Mouse (Mus musculus): ENCODE data around the gene Top3a. TPM values are rescaled to one million over a fixed set of nuclear protein-coding genes. Genes with fewer than 3 reads are reported as not detected.

Gene Top3a
- polyA plus RNA-seq, 1 experiment from 2014 or later: 3.2 TPM

GRCm38 (mm10) chr11:60770776-60771175 lies 6.4 kb downstream of the Top3a start:
- H3K4me1 ChIP-seq (ENCODE audit: insufficient read depth): peaks cover 15% of the 10 kb centered on the region
- H3K27ac ChIP-seq (ENCODE audit: low read depth): no peak overlapping the region
- no peak for ATAC-seq
- H3K4me3 ChIP-seq (ENCODE audit: low read depth, low read length): no peak overlapping the region
- no peak for DNase-seq
- no peaks in the 10 kb centered on the region for H3K36me3 ChIP-seq (replicated peaks; ENCODE audit: insufficient read depth, low read length)
- no peak overlapping the region for H3K4me2 ChIP-seq (ENCODE audit: low read depth, low read length)
- TF ChIP-seq EP300 (IDR thresholded peaks at IDR 0.05; ENCODE audit: low read depth): no peak
- no peak for TF ChIP-seq CTCF (IDR thresholded peaks at IDR 0.05; ENCODE audit: low read depth)
- no peaks in the 10 kb centered on the region for H3K9me3 ChIP-seq (ENCODE audit: low read length)
- no peaks in the 10 kb centered on the region for H3K27me3 ChIP-seq (ENCODE audit: insufficient read depth, low read length)
- no peak overlapping the region for H3K9ac ChIP-seq (replicated peaks)
- 79% methylated on average over 3 of the region's 3 CpGs for WGBS (ENCODE audit: insufficient replicate concordance)

GRCm38 (mm10) chr11:60769322-60769721 lies 7.8 kb downstream of the Top3a start:
- no peak for TF ChIP-seq CTCF (IDR thresholded peaks at IDR 0.05; ENCODE audit: low read depth)
- TF ChIP-seq EP300 (IDR thresholded peaks at IDR 0.05; ENCODE audit: low read depth): no peak
- Histone ChIP-seq H3K4me3 (ENCODE audit: low read depth, low read length) (no peak overlapping the region), H3K36me3 (replicated peaks; ENCODE audit: insufficient read depth, low read length) (no peaks in the 10 kb centered on the region), H3K9me3 (ENCODE audit: low read length) (no peaks in the 10 kb centered on the region), H3K9ac (replicated peaks) (no peak overlapping the region), H3K4me2 (ENCODE audit: low read depth, low read length) (no peak overlapping the region), H3K27me3 (ENCODE audit: insufficient read depth, low read length) (no peaks in the 10 kb centered on the region), H3K4me1 (ENCODE audit: insufficient read depth) (peaks cover 2% of the 10 kb centered on the region; the same call in 1 of the 2 replicates), H3K27ac (ENCODE audit: low read depth) (no peak overlapping the region; the same call in 1 of the 2 replicates)
- ATAC-seq (no peak), DNase-seq (no peak)
- WGBS (ENCODE audit: insufficient replicate concordance): 59% methylated on average over 2 of the region's 2 CpGs

GRCm38 (mm10) chr11:60766969-60767368 lies 10.2 kb downstream of the Top3a start:
- no peak overlapping the region for H3K4me3 ChIP-seq (ENCODE audit: low read depth, low read length)
- no peaks in the 10 kb centered on the region for H3K4me1 ChIP-seq (ENCODE audit: insufficient read depth)
- WGBS (ENCODE audit: insufficient replicate concordance): 54% methylated on average over 4 of the region's 4 CpGs
- H3K9me3 ChIP-seq (ENCODE audit: low read length): no peaks in the 10 kb centered on the region
- 0 out of 2 replicates have a peak, but pooled peaks cover 5% of the 10 kb centered on the region for H3K36me3 ChIP-seq (replicated peaks; ENCODE audit: insufficient read depth, low read length)
- TF ChIP-seq EP300 (IDR thresholded peaks at IDR 0.05; ENCODE audit: low read depth): no peak
- TF ChIP-seq CTCF (IDR thresholded peaks at IDR 0.05; ENCODE audit: low read depth): peak; percentile 29; the same call in 1 of the 2 replicates
- DNase-seq (no peak), ATAC-seq (no peak)
- H3K27ac ChIP-seq (ENCODE audit: low read depth): no peak overlapping the region
- H3K9ac ChIP-seq (replicated peaks): no peak overlapping the region
- H3K27me3 ChIP-seq (ENCODE audit: insufficient read depth, low read length): no peaks in the 10 kb centered on the region
- no peak overlapping the region for H3K4me2 ChIP-seq (ENCODE audit: low read depth, low read length)

- ATAC-seq (no peak), DNase-seq (no peak)
- H3K4me1 ChIP-seq (ENCODE audit: insufficient read depth): no peaks in the 10 kb centered on the region
- H3K36me3 ChIP-seq (replicated peaks; ENCODE audit: insufficient read depth, low read length): peaks cover 32% of the 10 kb centered on the region
- 78% methylated on average over 3 of the region's 3 CpGs for WGBS (ENCODE audit: insufficient replicate concordance)
- no peak overlapping the region for H3K4me3 ChIP-seq (ENCODE audit: low read depth, low read length)
- H3K27me3 ChIP-seq (ENCODE audit: insufficient read depth, low read length): no peaks in the 10 kb centered on the region
- no peaks in the 10 kb centered on the region for H3K9me3 ChIP-seq (ENCODE audit: low read length)
- H3K9ac ChIP-seq (replicated peaks): no peak overlapping the region
- H3K27ac ChIP-seq (ENCODE audit: low read depth): no peak overlapping the region
- no peak overlapping the region for H3K4me2 ChIP-seq (ENCODE audit: low read depth, low read length)
- TF ChIP-seq EP300 (IDR thresholded peaks at IDR 0.05; ENCODE audit: low read depth) (no peak), CTCF (IDR thresholded peaks at IDR 0.05; ENCODE audit: low read depth) (no peak)
These were observed 15.5 kb downstream of the Top3a start for GRCm38 (mm10) chr11:60761681-60762080.

GRCm38 (mm10) chr11:60755570-60755969 lies 21.6 kb downstream of the Top3a start:
- H3K4me2 ChIP-seq (ENCODE audit: low read depth, low read length): no peak overlapping the region
- H3K27me3 ChIP-seq (ENCODE audit: insufficient read depth, low read length): no peaks in the 10 kb centered on the region
- no peak overlapping the region for H3K4me3 ChIP-seq (ENCODE audit: low read depth, low read length)
- no peaks in the 10 kb centered on the region for H3K4me1 ChIP-seq (ENCODE audit: insufficient read depth)
- DNase-seq (no peak), ATAC-seq (no peak)
- TF ChIP-seq CTCF (IDR thresholded peaks at IDR 0.05; ENCODE audit: low read depth) (no peak), EP300 (IDR thresholded peaks at IDR 0.05; ENCODE audit: low read depth) (no peak)
- H3K9me3 ChIP-seq (ENCODE audit: low read length): no peaks in the 10 kb centered on the region
- H3K36me3 ChIP-seq (replicated peaks; ENCODE audit: insufficient read depth, low read length): peaks cover 45% of the 10 kb centered on the region
- H3K9ac ChIP-seq (replicated peaks): no peak overlapping the region
- H3K27ac ChIP-seq (ENCODE audit: low read depth): no peak overlapping the region
- WGBS (ENCODE audit: insufficient replicate concordance): 88% methylated on average over 7 of the region's 7 CpGs

GRCm38 (mm10) chr11:60740321-60740720 lies 36.8 kb downstream of the Top3a start:
- Histone ChIP-seq H3K4me1 (ENCODE audit: insufficient read depth) (0 out of 2 replicates have a peak, but pooled peaks cover 3% of the 10 kb centered on the region), H3K9me3 (ENCODE audit: low read length) (no peaks in the 10 kb centered on the region), H3K27ac (ENCODE audit: low read depth) (no peak overlapping the region), H3K9ac (replicated peaks) (no peak overlapping the region), H3K4me2 (ENCODE audit: low read depth, low read length) (no peak overlapping the region), H3K4me3 (ENCODE audit: low read depth, low read length) (no peak overlapping the region), H3K36me3 (replicated peaks; ENCODE audit: insufficient read depth, low read length) (peaks cover 37% of the 10 kb centered on the region), H3K27me3 (ENCODE audit: insufficient read depth, low read length) (no peaks in the 10 kb centered on the region)
- TF ChIP-seq EP300 (IDR thresholded peaks at IDR 0.05; ENCODE audit: low read depth): no peak
- no peak for TF ChIP-seq CTCF (IDR thresholded peaks at IDR 0.05; ENCODE audit: low read depth)
- DNase-seq (no peak), ATAC-seq (no peak)
- 94% methylated on average over 3 of the region's 3 CpGs for WGBS (ENCODE audit: insufficient replicate concordance)

GRCm38 (mm10) chr11:60737450-60737849 lies 39.7 kb downstream of the Top3a start:
- H3K4me3 ChIP-seq (ENCODE audit: low read depth, low read length): no peak overlapping the region
- ATAC-seq (no peak), DNase-seq (no peak)
- no peak for TF ChIP-seq CTCF (IDR thresholded peaks at IDR 0.05; ENCODE audit: low read depth)
- peaks cover 18% of the 10 kb centered on the region for H3K36me3 ChIP-seq (replicated peaks; ENCODE audit: insufficient read depth, low read length)
- H3K4me1 ChIP-seq (ENCODE audit: insufficient read depth): no peaks in the 10 kb centered on the region
- H3K9me3 ChIP-seq (ENCODE audit: low read length): no peaks in the 10 kb centered on the region
- H3K9ac ChIP-seq (replicated peaks): no peak overlapping the region; the same call in 1 of the 2 replicates
- no peak overlapping the region for H3K4me2 ChIP-seq (ENCODE audit: low read depth, low read length)
- no peak overlapping the region for H3K27ac ChIP-seq (ENCODE audit: low read depth)
- no peaks in the 10 kb centered on the region for H3K27me3 ChIP-seq (ENCODE audit: insufficient read depth, low read length)
